Mouse (Mus musculus) lung, postnatal 0 days (tissue): ENCODE data around the gene Ranbp17. TPM values are rescaled to one million over a fixed set of nuclear protein-coding genes. Genes with fewer than 3 reads are reported as not detected.

Experiments used
- ATAC-seq: fragments of 200-750 bp; cut with Nextera tagmentation; 2 replicates; pipeline ENCODE4 v1.8.0; 2017; ENCODE audit warnings: moderate library complexity
- DNase-seq: peaks from one replicate; pipeline ENCODE4 v3.0.0-alpha.2; 2016; ENCODE audit warnings: low spot score
- H3K27ac ChIP-seq: fragments of 300-500 bp; sonication (generic); 2 replicates; pipeline ENCODE4 v1.5.1; 2014; ENCODE audit warnings: antibody characterized with exemption, mild to moderate bottlenecking, low read length, mixed read lengths
- H3K27me3 ChIP-seq: fragments of 300-500 bp; sonication (generic); replicated peaks from 2 replicates; pipeline ENCODE4 v1.6.1; 2014; ENCODE audit warnings: low read length, mixed read lengths; ENCODE audit not compliant: insufficient read depth
- H3K36me3 ChIP-seq: fragments of 300-500 bp; sonication (generic); 2 replicates; pipeline ENCODE4 v1.6.1; 2014; ENCODE audit warnings: low read length, mixed read lengths; ENCODE audit not compliant: insufficient read depth
- H3K4me1 ChIP-seq: fragments of 300-500 bp; sonication (generic); 2 replicates; pipeline ENCODE4 v1.6.1; 2014; ENCODE audit warnings: antibody characterized with exemption, low read depth, low read length, mixed read lengths; ENCODE audit not compliant: insufficient read depth
- H3K4me2 ChIP-seq: fragments of 300-500 bp; sonication (generic); replicated peaks from 2 replicates; pipeline ENCODE4 v1.6.1; 2014; ENCODE audit warnings: low read depth, mild to moderate bottlenecking, low read length, moderate library complexity, mixed read lengths
- H3K4me3 ChIP-seq: fragments of 300-500 bp; sonication (generic); 2 replicates; pipeline ENCODE4 v1.5.1; 2014; ENCODE audit warnings: low read depth, low read length
- H3K9ac ChIP-seq: fragments of 300-500 bp; sonication (generic); replicated peaks from 2 replicates; pipeline ENCODE4 v1.6.1; 2014; ENCODE audit warnings: low read depth, mild to moderate bottlenecking
- H3K9me3 ChIP-seq: fragments of 300-500 bp; sonication (generic); 2 replicates; pipeline ENCODE4 v1.6.1; 2016; ENCODE audit warnings: low read length, mixed read lengths
- CTCF ChIP-seq: IDR thresholded peaks from 2 replicates; pipeline ENCODE4 v1.5.1; 2016; ENCODE audit warnings: antibody characterized with exemption, mild to moderate bottlenecking
- EP300 ChIP-seq: IDR thresholded peaks from 2 replicates; pipeline ENCODE4 v1.6.1; 2016; ENCODE audit warnings: antibody characterized with exemption, mild to moderate bottlenecking, control low read depth
- WGBS: fragments of 180-500 bp; shearing (Covaris S2); extraction: QIAGEN DNeasy Blood & Tissue Kit; methylation state at CpG from one replicate; pipeline ENCODE4 v1.1.7; 2014; 5-methylcytosine and 5-hydroxymethylcytosine counted together
- polyA plus RNA-seq: library from polyadenylated mRNA; unstranded; fragments of >200 nt; fragmentation: Nextera tagmentation; extraction: Ambion mirVana; gene quantifications from 2 replicates; pipeline ENCODE4 v1.2.1, GENCODE M21; 2015

The Ranbp17 gene
- polyA plus RNA-seq, 1 experiment from 2014 or later = 2.5 TPM

DNA sequence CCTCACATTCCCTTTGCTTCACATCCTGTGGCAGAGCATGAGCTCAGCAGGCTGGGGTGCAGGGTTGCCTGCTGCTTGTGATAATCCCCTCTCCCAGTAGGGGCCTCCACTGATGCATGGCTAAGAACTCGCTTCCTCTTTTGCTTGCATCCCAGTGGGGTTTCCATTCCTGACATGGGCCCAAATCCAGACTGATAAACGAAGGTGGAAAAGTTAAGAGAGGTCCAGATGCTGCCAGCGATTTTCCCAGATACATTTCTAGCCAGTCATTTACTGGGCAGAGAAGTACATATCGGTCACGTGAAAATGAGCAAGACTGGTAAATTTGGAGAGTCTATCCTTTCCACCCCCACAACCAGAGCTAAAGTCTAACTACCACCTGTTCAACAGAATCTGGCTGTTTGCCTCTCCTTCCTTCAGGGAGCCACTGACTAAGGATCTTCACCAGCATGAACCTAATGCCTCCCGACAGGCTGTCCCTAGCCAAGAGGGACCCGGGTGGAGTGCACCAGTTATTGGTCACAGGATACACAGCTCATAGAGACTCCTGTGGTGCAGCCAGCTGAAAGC lies 176.9 kb downstream of the Ranbp17 start:
- no peaks in the 10 kb centered on the region for H3K4me1 ChIP-seq
- H3K4me3 ChIP-seq = no peak overlapping the region
- DNase-seq = peak; percentile 49
- 0 out of 2 replicates have a peak, but pooled peaks have one; percentile 43 for ATAC-seq
- H3K9ac ChIP-seq = no peak overlapping the region
- H3K9me3 ChIP-seq = no peaks in the 10 kb centered on the region
- no peaks in the 10 kb centered on the region for H3K36me3 ChIP-seq
- H3K27me3 ChIP-seq = no peaks in the 10 kb centered on the region
- H3K4me2 ChIP-seq = no peak overlapping the region
- WGBS = 41% methylated on average over 7 of the region's 7 CpGs
- no peak overlapping the region for H3K27ac ChIP-seq
- TF ChIP-seq EP300 (no peak), CTCF (peak; percentile 68)

- Histone ChIP-seq H3K27ac (no peak overlapping the region), H3K9me3 (no peaks in the 10 kb centered on the region), H3K4me2 (no peak overlapping the region), H3K9ac (no peak overlapping the region), H3K36me3 (no peaks in the 10 kb centered on the region), H3K4me3 (no peak overlapping the region), H3K4me1 (no peaks in the 10 kb centered on the region), H3K27me3 (no peaks in the 10 kb centered on the region)
- ATAC-seq (no peak), DNase-seq (no peak)
- WGBS = 87% methylated on average over 3 of the region's 3 CpGs
- TF ChIP-seq CTCF = no peak
- TF ChIP-seq EP300 = no peak
These were observed 177.9 kb downstream of the Ranbp17 start for GRCm38 (mm10) chr11:33335616-33336015.

GRCm38 (mm10) chr11:33332137-33332536 lies 181.4 kb downstream of the Ranbp17 start:
- Histone ChIP-seq H3K4me3 (no peak overlapping the region), H3K4me2 (no peak overlapping the region), H3K27ac (no peak overlapping the region), H3K9me3 (no peaks in the 10 kb centered on the region), H3K9ac (no peak overlapping the region), H3K36me3 (no peaks in the 10 kb centered on the region), H3K4me1 (no peaks in the 10 kb centered on the region), H3K27me3 (no peaks in the 10 kb centered on the region)
- TF ChIP-seq EP300 (no peak), CTCF (no peak)
- WGBS = 37% methylated on average over 5 of the region's 5 CpGs
- DNase-seq (no peak), ATAC-seq (no peak)

GRCm38 (mm10) chr11:33319006-33319611 lies 194.4 kb downstream of the Ranbp17 start:
- no peaks in the 10 kb centered on the region for H3K36me3 ChIP-seq
- no peak for DNase-seq

DNA sequence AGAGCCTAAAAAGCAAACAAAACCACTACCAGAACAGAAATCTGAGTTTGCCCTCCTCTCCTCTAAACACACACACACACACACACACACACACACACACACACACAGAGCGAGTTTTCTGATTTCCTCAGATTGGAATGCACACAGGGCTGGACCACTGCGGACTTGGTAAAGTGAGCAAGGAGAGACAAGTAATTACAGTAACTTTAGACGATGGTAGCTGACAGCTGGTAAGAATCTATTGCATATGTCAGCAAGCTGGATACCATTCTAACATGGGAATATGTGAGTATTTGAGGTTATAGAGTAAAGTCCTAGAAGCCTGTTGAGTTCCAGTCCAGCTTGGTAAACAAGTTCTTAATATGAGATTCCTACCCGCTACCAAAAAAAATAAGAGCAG lies 204.0 kb downstream of the Ranbp17 start:
- no peak overlapping the region for H3K4me2 ChIP-seq
- H3K4me1 ChIP-seq = no peaks in the 10 kb centered on the region
- H3K4me3 ChIP-seq = no peak overlapping the region
- no peak for TF ChIP-seq EP300
- H3K36me3 ChIP-seq = no peaks in the 10 kb centered on the region
- H3K9ac ChIP-seq = no peak overlapping the region
- H3K27ac ChIP-seq = no peak overlapping the region
- ATAC-seq (no peak), DNase-seq (no peak)
- WGBS = 42% methylated on average over 4 of the region's 4 CpGs
- H3K27me3 ChIP-seq = no peaks in the 10 kb centered on the region
- no peaks in the 10 kb centered on the region for H3K9me3 ChIP-seq

More at GRCm38 (mm10) chr11:33319006-33319611, 194.4 kb downstream of the Ranbp17 start:
- Histone ChIP-seq H3K27me3 (no peaks in the 10 kb centered on the region), H3K4me1 (no peaks in the 10 kb centered on the region), H3K4me2 (no peak overlapping the region), H3K9me3 (no peaks in the 10 kb centered on the region), H3K9ac (no peak overlapping the region), H3K27ac (no peak overlapping the region), H3K4me3 (no peak overlapping the region)
- ATAC-seq = no peak
- TF ChIP-seq EP300 (no peak), CTCF (no peak)
- WGBS = 74% methylated on average over 7 of the region's 7 CpGs

GRCm38 (mm10) chr11:33300859-33301258 lies 212.7 kb downstream of the Ranbp17 start:
- WGBS = 68% methylated on average over 8 of the region's 8 CpGs
- no peak for TF ChIP-seq EP300
- no peak for TF ChIP-seq CTCF
- DNase-seq = no peak

More at GRCm38 (mm10) chr11:33300859-33301258, 212.7 kb downstream of the Ranbp17 start:
- H3K36me3 ChIP-seq = no peaks in the 10 kb centered on the region
- H3K27me3 ChIP-seq = no peaks in the 10 kb centered on the region
- no peak overlapping the region for H3K4me3 ChIP-seq
- no peaks in the 10 kb centered on the region for H3K9me3 ChIP-seq
- H3K4me1 ChIP-seq = no peaks in the 10 kb centered on the region
- H3K9ac ChIP-seq = no peak overlapping the region
- H3K4me2 ChIP-seq = no peak overlapping the region
- no peak for ATAC-seq
- no peak overlapping the region for H3K27ac ChIP-seq
